Mouse (Mus musculus): ENCODE measurements at regions not wholly inside any gene's neighbourhood (a gene's known extent, or its start where the extent isn't known, plus 50 kb on each side); places are given as distances from the start of the nearest gene placed in this dataset.

- intact Hi-C loops (cut with DNase I): no loop called here
- no peak for DNase-seq (ENCODE audit: extremely low spot score in 1 of 2, low spot score in 2 of 2)
These were observed 59.9 kb downstream of the S1pr1 start for GRCm38 (mm10) chr3:115655020-115655419.

DNA sequence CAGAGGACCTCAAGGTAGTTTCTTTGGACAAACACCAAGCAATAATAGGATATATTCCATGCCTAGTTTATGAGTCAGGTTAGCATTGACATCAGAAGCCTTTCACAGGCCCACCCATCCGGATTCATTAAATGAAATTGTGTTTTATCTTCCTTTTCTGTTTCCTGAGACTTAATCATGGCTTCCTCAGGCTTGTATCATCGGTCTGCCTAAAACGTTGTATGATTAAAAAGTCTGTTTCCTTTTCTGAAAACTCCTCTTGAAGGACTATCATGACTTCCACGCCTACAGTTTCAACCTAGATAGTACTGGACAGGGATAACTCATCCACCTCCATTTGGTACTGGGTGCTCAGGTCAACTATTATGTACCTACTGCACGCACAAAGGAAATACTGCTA lies 62.6 kb downstream of the S1pr1 start:
- intact Hi-C loops (cut with DNase I): no loop called here
- DNase-seq (ENCODE audit: extremely low spot score in 1 of 2, low spot score in 2 of 2): no peak

GRCm38 (mm10) chr3:115649338-115650117 lies 65.3 kb downstream of the S1pr1 start:
- no peak for DNase-seq (ENCODE audit: extremely low spot score in 1 of 2, low spot score in 2 of 2)
- intact Hi-C loops (cut with DNase I): loop anchor here (10.0 kb wide), 2 partner anchors 1505 to 1995 kb away; no protein-coding TSS in a partner anchor

DNA sequence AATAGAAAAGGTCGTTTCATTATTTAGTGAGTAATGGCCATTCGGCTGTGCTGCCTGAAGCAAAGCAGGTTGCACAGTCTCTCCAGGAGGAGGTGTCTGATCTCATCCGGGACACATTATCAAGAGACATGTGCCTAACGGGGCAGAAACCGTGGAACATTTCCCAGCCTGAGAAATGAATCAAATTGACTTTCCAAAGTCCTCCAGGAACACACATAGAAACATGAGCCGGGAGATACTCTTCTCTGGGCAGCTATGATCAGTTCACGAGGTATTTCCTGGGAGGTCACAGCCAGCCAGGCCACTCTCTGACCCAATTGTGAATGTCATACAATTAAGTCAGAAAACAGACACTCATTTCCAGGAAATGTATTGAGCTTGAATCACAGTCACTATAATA lies 67.9 kb downstream of the S1pr1 start:
- intact Hi-C loops (cut with DNase I): loop anchor here (10.0 kb wide), 2 partner anchors 1502 to 1992 kb away; no protein-coding TSS in a partner anchor
- DNase-seq (ENCODE audit: extremely low spot score in 1 of 2, low spot score in 2 of 2): no peak

GRCm38 (mm10) chr3:115644307-115644706 lies 70.6 kb downstream of the S1pr1 start:
- intact Hi-C loops (cut with DNase I): loop anchor here (5.0 to 10.0 kb wide), 5 partner anchors 112 to 1990 kb away; no protein-coding TSS in a partner anchor
- no peak for DNase-seq (ENCODE audit: extremely low spot score in 1 of 2, low spot score in 2 of 2)

DNA sequence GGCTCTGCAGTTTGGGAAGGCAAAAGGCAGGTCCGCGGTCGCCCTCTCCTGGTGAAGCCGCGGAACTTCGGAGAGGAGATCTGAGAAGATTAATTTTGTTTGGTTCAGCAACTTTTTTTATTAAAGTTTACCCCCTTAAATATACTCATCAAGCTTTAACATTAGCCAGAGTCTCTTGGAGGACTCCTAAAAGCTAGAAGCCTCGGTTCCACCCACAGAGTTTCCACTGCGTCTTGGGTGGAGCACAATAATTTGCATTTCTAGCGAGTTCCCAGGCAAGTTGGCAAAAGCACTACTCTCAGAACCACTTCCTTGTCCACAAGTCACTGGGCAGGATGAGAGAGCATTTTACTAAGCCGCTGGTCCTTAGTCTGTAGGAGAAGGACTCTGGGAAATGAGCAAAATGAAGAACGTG lies 72.0 kb downstream of the S1pr1 start:
- DNase-seq (ENCODE audit: extremely low spot score in 1 of 2, low spot score in 2 of 2): peak; percentile 83 to 86
- intact Hi-C loops (cut with DNase I): loop anchor here (5.0 to 10.0 kb wide), 5 partner anchors 111 to 1988 kb away; no protein-coding TSS in a partner anchor

DNA sequence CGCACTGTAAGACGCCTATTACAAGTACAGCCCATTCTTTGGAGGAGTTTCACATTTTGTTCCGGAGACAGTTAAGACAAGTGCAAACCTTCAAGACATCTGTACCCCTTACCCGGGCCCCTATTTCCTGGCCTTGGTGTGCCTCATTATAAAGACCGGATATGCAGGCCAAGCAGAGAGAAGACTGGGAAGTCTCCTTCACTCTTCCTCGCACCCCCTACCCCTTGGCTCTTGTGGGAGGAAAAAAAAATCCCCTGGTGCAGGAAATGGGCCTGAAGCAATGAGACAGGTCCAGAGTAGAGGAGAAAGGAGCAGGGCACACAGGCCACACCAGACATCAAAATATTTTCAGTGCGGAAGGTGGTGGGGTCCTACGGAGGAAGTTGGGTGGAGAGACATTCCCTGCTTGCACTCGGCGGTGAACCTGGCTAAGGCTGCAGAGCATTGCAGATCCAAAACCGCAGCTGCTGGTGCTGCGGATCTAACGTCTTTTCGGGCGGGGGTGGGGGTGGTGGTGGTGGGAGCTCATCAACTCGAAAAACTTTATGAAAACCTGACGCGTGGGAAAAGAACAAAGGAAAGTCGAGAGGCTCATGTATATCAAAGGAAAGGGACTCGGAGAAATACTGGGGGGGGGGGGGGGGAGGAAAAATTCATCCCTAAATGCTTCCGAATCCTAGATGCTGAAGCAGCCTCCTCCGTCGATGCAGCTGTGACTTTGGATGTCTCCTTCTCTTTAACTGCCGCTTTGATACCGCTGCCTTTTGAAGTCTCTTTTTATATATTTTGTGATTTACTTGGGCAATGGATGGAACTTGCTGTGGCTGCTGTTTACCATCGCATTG lies 72.6 kb downstream of the S1pr1 start:
- intact Hi-C loops (cut with DNase I): loop anchor here (5.0 to 10.0 kb wide), 5 partner anchors 110 to 1987 kb away; no protein-coding TSS in a partner anchor
- peak in 1 of 2 experiments; percentile 26 for DNase-seq (ENCODE audit: extremely low spot score in 1 of 2, low spot score in 2 of 2)

GRCm38 (mm10) chr3:115641411-115641810 lies 73.5 kb downstream of the S1pr1 start:
- intact Hi-C loops (cut with DNase I): loop anchor here (5.0 to 10.0 kb wide), 5 partner anchors 109 to 1987 kb away; no protein-coding TSS in a partner anchor
- DNase-seq (ENCODE audit: extremely low spot score in 1 of 2, low spot score in 2 of 2): no peak

GRCm38 (mm10) chr3:115635487-115635886 lies 79.4 kb downstream of the S1pr1 start:
- DNase-seq (ENCODE audit: extremely low spot score in 1 of 2, low spot score in 2 of 2): no peak
- intact Hi-C loops (cut with DNase I): no loop called here

DNA sequence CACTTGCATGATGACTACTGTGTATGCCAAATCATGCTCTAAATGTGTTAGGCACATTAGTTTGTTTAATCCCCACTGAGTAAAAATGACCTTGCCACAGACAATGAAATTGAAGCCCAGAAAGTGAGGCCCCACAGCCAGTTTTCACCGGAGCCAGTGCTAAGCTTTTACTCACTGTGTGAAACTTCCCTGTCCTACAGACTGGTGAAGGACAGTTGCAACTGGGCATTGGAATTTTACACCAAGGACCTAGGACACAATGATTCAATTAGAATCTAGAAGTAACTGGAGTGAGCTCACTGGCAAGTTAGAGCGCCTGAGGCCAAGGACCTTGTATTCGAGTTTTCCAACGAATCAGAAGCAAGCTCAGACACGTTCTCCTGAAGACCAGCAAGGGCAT lies 79.8 kb downstream of the S1pr1 start:
- intact Hi-C loops (cut with DNase I): no loop called here
- no peak for DNase-seq (ENCODE audit: extremely low spot score in 1 of 2, low spot score in 2 of 2)

DNA sequence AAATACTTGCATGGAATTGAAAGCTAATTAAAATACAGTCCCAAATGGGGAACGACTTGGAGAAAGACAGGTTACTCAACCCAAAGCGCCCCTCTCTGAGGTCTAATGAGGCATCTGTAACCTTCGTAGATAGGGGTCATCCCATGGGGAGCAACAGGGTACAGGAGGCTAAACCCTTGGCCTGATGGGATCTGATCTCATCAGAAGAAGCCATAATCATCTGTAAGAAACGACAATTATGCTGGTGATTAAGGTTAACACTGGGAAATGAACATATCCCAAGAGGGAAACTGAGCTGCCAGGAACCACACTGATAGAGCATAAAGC lies 82.5 kb downstream of the S1pr1 start:
- DNase-seq (ENCODE audit: extremely low spot score in 1 of 2, low spot score in 2 of 2): no peak
- intact Hi-C loops (cut with DNase I): no loop called here

DNA sequence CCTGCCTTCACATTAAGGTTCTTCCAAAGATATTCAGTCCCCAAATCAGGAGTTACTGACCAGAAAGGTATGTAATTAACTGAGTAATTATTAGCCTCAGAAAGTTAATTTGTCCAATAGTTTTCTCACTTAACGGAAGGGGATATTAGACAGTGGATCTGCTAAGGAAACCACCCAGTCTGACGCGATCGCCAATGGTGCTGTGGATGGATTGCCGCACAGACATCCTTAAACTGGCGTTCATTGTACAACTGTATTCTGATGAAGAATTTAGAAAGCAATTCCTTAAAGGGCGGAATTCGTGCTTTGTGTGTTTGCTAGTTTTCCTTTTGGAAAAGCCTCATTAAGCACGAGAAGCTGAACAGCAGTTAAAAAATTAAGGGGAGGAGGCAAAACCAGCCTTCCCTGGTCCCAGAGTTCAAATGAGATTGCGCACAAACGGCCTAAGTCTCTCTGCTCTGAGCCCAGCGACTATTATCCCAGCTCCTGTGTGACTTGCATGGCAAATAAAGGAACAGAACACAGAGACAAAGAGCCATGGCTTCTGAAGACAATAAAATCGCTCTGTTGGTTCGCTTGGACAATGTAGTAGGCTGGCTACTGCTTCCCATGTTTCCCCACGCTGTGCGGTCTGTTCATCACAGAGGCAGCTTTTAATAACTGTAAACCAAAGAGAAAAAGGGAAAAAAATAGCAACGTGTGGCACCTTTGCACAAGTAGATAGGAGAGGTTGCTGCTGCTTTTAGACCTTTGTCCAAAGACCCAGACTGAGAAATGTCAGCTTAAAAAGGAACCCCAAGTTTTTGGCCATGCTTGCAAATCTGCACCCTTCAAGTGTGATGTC lies 83.1 kb downstream of the S1pr1 start:
- intact Hi-C loops (cut with DNase I): no loop called here
- DNase-seq (ENCODE audit: extremely low spot score in 1 of 2, low spot score in 2 of 2): no peak

DNA sequence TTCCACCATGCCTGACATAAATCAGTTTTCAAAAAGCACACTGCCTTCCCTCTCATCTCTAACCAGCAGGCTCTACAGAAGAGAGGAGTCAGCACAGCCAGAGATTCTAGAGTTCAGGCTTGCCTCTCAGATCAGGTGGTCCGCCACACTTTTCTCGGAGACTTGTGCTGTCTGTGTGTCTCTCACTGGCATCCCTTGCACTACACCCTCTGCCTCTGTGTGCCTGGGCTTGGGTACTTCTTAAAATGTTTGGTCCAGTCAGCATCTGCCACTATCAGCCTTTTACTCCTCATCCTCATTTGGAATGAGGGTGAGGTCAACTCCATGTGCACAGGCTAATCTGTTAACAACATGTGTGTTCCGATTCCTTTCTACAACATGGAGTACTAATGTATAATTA lies 92.0 kb downstream of the S1pr1 start:
- no peak for DNase-seq (ENCODE audit: extremely low spot score in 1 of 2, low spot score in 2 of 2)
- intact Hi-C loops (cut with DNase I): no loop called here

DNA sequence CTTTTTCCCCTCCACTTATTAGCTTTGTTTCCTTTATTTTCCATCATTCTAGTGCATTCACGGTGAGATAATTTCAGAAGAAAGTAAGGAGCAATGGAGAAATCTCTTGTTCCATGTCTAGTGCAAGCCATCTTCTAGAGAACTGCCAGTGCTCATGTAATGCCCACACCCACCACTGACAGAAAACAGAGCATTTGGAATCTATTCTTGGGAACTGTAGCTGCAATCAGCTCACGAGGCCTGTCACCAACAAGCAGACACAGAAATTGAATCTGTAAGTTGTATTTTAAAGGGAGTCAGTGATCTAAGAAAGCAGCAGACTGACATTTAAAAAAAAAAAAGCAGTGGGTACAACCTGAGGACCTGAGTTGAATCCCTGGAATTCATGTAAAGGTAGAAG lies 92.6 kb downstream of the S1pr1 start:
- intact Hi-C loops (cut with DNase I): no loop called here
- no peak for DNase-seq (ENCODE audit: extremely low spot score in 1 of 2, low spot score in 2 of 2)

DNA sequence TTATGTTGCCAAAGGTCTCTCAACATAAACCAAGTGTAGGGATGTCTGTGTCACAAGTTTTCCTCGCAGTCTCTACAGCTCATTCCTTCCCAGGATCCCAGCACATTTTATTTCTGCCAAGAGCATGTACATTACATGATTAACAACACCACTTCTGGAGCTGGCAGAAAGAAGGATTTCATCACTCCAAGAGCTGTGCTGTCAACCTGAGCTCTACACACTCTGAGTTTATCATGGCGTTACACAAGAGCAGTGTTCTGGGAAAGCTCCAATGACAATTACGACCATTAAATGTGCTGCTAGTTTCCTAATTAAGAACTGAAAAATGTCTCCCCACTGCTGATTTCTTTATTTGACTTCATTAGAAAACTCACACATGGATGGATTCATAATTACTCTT lies 94.9 kb downstream of the S1pr1 start:
- intact Hi-C loops (cut with DNase I): no loop called here
- DNase-seq (ENCODE audit: extremely low spot score in 1 of 2, low spot score in 2 of 2): no peak

DNA sequence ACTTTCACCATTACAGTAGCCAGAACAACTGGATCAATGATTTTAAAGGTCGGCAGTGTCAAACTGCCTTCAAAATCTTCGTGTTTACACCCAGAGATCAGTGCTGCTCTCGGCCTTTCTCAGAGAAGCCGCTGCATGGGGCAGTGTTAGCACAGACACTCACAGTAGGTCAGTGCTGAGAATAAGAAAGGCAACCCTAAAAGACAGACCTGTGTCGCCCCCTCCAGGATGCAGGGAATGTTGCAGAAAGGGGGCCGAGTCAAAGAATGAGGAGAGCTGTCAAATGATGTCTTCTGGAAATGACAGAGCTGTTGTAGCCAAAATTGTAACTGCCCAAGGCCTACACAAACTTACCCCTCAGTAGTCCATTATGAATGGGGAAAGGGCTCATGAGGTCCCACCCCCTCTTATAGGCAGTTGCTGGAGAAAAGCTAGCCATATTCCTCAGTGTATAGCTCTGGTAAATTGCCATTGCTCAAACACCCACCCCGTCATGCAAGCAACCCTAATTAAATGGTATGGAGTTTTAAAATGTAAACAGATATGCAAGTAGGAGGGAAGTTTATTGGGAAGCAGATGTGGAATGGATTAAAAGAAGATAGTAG lies 98.8 kb downstream of the S1pr1 start:
- peak in 1 of 2 experiments; percentile 44 for DNase-seq (ENCODE audit: extremely low spot score in 1 of 2, low spot score in 2 of 2)
- intact Hi-C loops (cut with DNase I): no loop called here

- intact Hi-C loops (cut with DNase I): no loop called here
- DNase-seq (ENCODE audit: extremely low spot score in 1 of 2, low spot score in 2 of 2): no peak
These were observed 102.0 kb downstream of the S1pr1 start for GRCm38 (mm10) chr3:115612859-115613258.

DNA sequence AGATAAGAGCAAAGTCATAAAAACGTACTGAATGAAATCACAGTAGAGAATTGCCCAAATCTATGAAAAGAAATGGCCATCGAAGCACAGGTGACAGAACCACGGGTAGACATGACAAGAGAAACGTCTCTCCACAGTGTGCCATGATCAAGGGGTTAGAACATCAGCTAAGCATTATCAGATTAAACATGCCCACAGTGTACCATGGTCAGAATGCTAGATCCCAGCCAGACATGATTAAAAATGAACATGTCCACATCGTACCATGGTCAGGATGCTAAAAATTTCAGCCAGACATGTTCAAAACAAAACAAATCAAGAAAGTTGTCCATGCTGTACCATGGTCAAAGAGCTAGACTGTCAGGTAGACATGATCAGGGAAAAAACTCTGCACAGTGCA lies 106.8 kb downstream of the S1pr1 start:
- no peak for DNase-seq (ENCODE audit: extremely low spot score in 1 of 2, low spot score in 2 of 2)
- intact Hi-C loops (cut with DNase I): no loop called here

All from left cerebral cortex, postnatal 10 days (tissue).